Mouse (Mus musculus) kidney, adult 2 months (tissue): ENCODE measurements around the gene 5330417H12Rik.

Source experiments
- CTCF ChIP-seq: fragments of 200-500 bp; conservative IDR thresholded peaks from 2 replicates; pipeline ENCODE4 v1.5.1; 2011; ENCODE audit warnings: low read depth, mild to moderate bottlenecking, control low read depth, low read length, moderate library complexity, mixed read lengths; ENCODE audit not compliant: insufficient read depth, insufficient read length
- POLR2A ChIP-seq: fragments of 200-500 bp; IDR thresholded peaks from one replicate; pipeline ENCODE4 v1.6.1; 2011; ENCODE audit warnings: low read depth, low read length, control low read depth

GRCm38 (mm10) chr7:107664063-107665056 is 39.4 kb upstream of the 5330417H12Rik start:
- TF ChIP-seq CTCF (no peak), POLR2A (no peak)
